Comparison of ENCODE assay signal across 27 mouse cellular contexts in the genomic region with DNA sequence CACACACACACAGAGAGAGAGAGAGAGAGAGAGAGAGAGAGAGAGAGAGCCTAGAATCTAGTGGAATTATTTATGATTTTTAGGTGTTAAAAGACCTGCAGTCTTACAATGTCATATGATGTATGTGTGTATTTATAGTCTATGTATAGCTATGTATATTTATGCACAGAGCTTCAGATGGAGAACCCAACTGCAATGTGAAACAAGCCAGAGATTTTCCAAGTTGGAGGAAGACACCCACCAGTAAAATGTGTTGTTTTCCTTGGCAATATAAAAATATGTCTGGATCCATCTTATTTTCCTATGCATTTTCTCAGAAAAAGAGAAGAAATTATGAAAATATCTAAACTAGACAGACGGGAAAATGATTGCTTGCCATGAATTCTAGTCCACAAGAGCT. TPM values are rescaled to one million over a fixed set of nuclear protein-coding genes. Genes with fewer than 3 reads are reported as not detected.
DNase-seq lines count a peak whose midpoint lies in the region; ATAC-seq and TF ChIP-seq lines count a peak whose summit lies in the region.
"Had no signal": no experiment of that assay in that cellular context is flagged by ENCODE, and none has a peak within 500 bp of the region (broad histone marks: within the 10 kb centered on the region; RNA-seq: fewer than 3 reads in every experiment).

No protein-coding gene starts in this region.

- no peak for TF ChIP-seq CTCF in left cerebral cortex, adult 2 months (IDR thresholded peaks at IDR 0.05)

- no peaks in the 10 kb centered on the region for H3K9me3 ChIP-seq in forebrain, embryonic 12.5 days
- no peaks in the 10 kb centered on the region for H3K9me3 ChIP-seq in forebrain, embryonic 11.5 days (ENCODE audit: control insufficient read depth, low read length)
- no peaks in the 10 kb centered on the region for H3K9me3 ChIP-seq in forebrain, embryonic 14.5 days (replicated peaks; ENCODE audit: control insufficient read depth, low read length)
- H3K9me3 ChIP-seq: embryonic facial prominence, embryonic 13.5 days; heart, embryonic 15.5 days; kidney, embryonic 15.5 days; limb, embryonic 15.5 days; megakaryocyte, embryonic 14.5 days; neural tube, embryonic 12.5 days had no signal

- intact Hi-C loops in left cerebral cortex, adult 2 months (cut with DNase I) = no loop called here

- DNase-seq in forebrain, embryonic 11.5 days (ENCODE audit: low spot score) = no peak
- no peak for DNase-seq in left cerebral cortex, adult 2 months (ENCODE audit: extremely low spot score in 1 of 2, low spot score in 2 of 2)
- no peak for DNase-seq in left cerebral cortex, adult 11 months (ENCODE audit: low spot score)
- peak; percentile 74 for DNase-seq in brain, adult 2 months (ENCODE audit: low read depth, low spot score)
- no peak for DNase-seq in forebrain, embryonic 14.5 days (ENCODE audit: low spot score)
- no peak for DNase-seq in thymus, postnatal 14 days
- no peak for DNase-seq in heart, adult 18-20 months
- DNase-seq: adrenal gland, postnatal 25 days; cerebellum, adult 11 months; gastrocnemius, postnatal 36 days; heart, postnatal 36 days; kidney, adult 11 months; kidney, postnatal 36 days; layer of hippocampus, postnatal 36 days; lung, postnatal 36 days; right cerebral cortex, postnatal 25 days; spleen, adult 18-20 months; thymus, postnatal 25 days had no signal

- no peak overlapping the region for H3K9ac ChIP-seq in forebrain, embryonic 12.5 days
- no peak overlapping the region for H3K9ac ChIP-seq in forebrain, embryonic 11.5 days (ENCODE audit: low read length)
- no peak overlapping the region; the same call in 1 of the 2 replicates for H3K9ac ChIP-seq in forebrain, embryonic 14.5 days (ENCODE audit: low read length)
- H3K9ac ChIP-seq: heart, embryonic 15.5 days; kidney, embryonic 15.5 days; limb, embryonic 15.5 days; liver, embryonic 14.5 days had no signal

- peaks cover 5% of the 10 kb centered on the region for H3K36me3 ChIP-seq in forebrain, embryonic 12.5 days (replicated peaks)
- no peaks in the 10 kb centered on the region for H3K36me3 ChIP-seq in forebrain, embryonic 11.5 days (ENCODE audit: control insufficient read depth, insufficient read depth, low read length)
- peaks cover under 1% of the 10 kb centered on the region; the same call in 1 of the 2 replicates for H3K36me3 ChIP-seq in forebrain, embryonic 14.5 days (ENCODE audit: control insufficient read depth, insufficient read depth, low read length)
- H3K36me3 ChIP-seq: heart, embryonic 15.5 days had no signal

- 93% methylated on average over 1 of the region's 1 CpGs for WGBS in forebrain, embryonic 12.5 days
- 82% methylated on average over 1 of the region's 1 CpGs for WGBS in forebrain, embryonic 11.5 days
- 60% methylated on average over 1 of the region's 1 CpGs for WGBS in forebrain, embryonic 14.5 days

- H3K27me3 ChIP-seq in forebrain, embryonic 12.5 days = no peaks in the 10 kb centered on the region
- H3K27me3 ChIP-seq in forebrain, embryonic 11.5 days (ENCODE audit: control insufficient read depth, insufficient read depth, low read length) = no peaks in the 10 kb centered on the region
- no peaks in the 10 kb centered on the region for H3K27me3 ChIP-seq in forebrain, embryonic 14.5 days (replicated peaks; ENCODE audit: control insufficient read depth, insufficient read depth, low read length)
- H3K27me3 ChIP-seq: embryonic facial prominence, embryonic 13.5 days; heart, embryonic 15.5 days; kidney, embryonic 15.5 days; limb, embryonic 15.5 days; neural tube, embryonic 12.5 days had no signal

- peak overlapping the region; percentile 76 for H3K27ac ChIP-seq in forebrain, embryonic 12.5 days
- H3K27ac ChIP-seq in forebrain, embryonic 11.5 days (ENCODE audit: low read depth, low read length) = no peak overlapping the region
- H3K27ac ChIP-seq in left cerebral cortex, adult 2 months = peak overlapping the region; percentile 75
- peak overlapping the region; percentile 78; the same call in 1 of the 2 replicates for H3K27ac ChIP-seq in forebrain, embryonic 14.5 days (ENCODE audit: low read depth, low read length)
- H3K27ac ChIP-seq: liver, embryonic 14.5 days had no signal

- H3K4me1 ChIP-seq in forebrain, embryonic 12.5 days = peaks cover 53% of the 10 kb centered on the region
- H3K4me1 ChIP-seq in forebrain, embryonic 11.5 days (replicated peaks; ENCODE audit: control insufficient read depth, insufficient read depth, low read length) = peaks cover 27% of the 10 kb centered on the region
- peaks cover 50% of the 10 kb centered on the region for H3K4me1 ChIP-seq in forebrain, embryonic 14.5 days (ENCODE audit: control insufficient read depth, insufficient read depth, low read length)
- H3K4me1 ChIP-seq: megakaryocyte, embryonic 14.5 days had no signal

- no peak overlapping the region for H3K4me3 ChIP-seq in forebrain, embryonic 12.5 days (replicated peaks)
- no peak overlapping the region for H3K4me3 ChIP-seq in forebrain, embryonic 11.5 days (ENCODE audit: low read depth, low read length)
- no peak overlapping the region for H3K4me3 ChIP-seq in left cerebral cortex, adult 2 months
- H3K4me3 ChIP-seq in forebrain, embryonic 14.5 days (ENCODE audit: low read depth, low read length) = no peak overlapping the region
- H3K4me3 ChIP-seq: embryonic facial prominence, embryonic 13.5 days; heart, embryonic 15.5 days; kidney, embryonic 15.5 days; limb, embryonic 15.5 days; megakaryocyte, embryonic 14.5 days; neural tube, embryonic 12.5 days had no signal

- no peak for ATAC-seq in forebrain, embryonic 12.5 days (ENCODE audit: low FRiP score)
- ATAC-seq in forebrain, embryonic 11.5 days (replicated peaks; ENCODE audit: low FRiP score) = no peak
- no peak for ATAC-seq in forebrain, embryonic 14.5 days

- no peak overlapping the region for H3K4me2 ChIP-seq in forebrain, embryonic 12.5 days
- H3K4me2 ChIP-seq in forebrain, embryonic 11.5 days (ENCODE audit: low read depth, low read length, severe bottlenecking) = no peak overlapping the region
- no peak overlapping the region for H3K4me2 ChIP-seq in forebrain, embryonic 14.5 days (ENCODE audit: low read length)
- H3K4me2 ChIP-seq: kidney, embryonic 15.5 days; limb, embryonic 15.5 days; lung, embryonic 14.5 days had no signal

RNA-seq across cellular contexts. Expression of a gene that starts 32.7 kb away (rescaled TPM):
- 28.3 and 31.0 TPM in 2 replicates for polyA plus RNA-seq in forebrain, embryonic 12.5 days (2016; fragmentation: Nextera tagmentation; extraction: Ambion mirVana)
- polyA plus RNA-seq in forebrain, embryonic 11.5 days (2014; fragmentation: Nextera tagmentation; extraction: Ambion mirVana) = 35.6 and 35.9 TPM in 2 replicates
- 10 to 100 TPM; 18.7 to 20.0 TPM for total RNA-seq in left cerebral cortex, adult 2 months (2021)
- polyA plus RNA-seq in forebrain, embryonic 14.5 days (2014; fragmentation: Nextera tagmentation; extraction: Ambion mirVana) = 11.5 and 13.3 TPM in 2 replicates
- total RNA-seq in heart, adult 18-20 months (2021) = 1 to 10 TPM; 3.5 to 4.8 TPM
